Mouse (Mus musculus) embryonic fibroblast, embryonic 13.5 days (primary cell): Measurements from ENCODE around the gene Wdr54.

ENCODE experiments used
- CTCF ChIP-seq: IDR thresholded peaks from 2 replicates; pipeline ENCODE4 v1.5.1; 2011; ENCODE audit warnings: mild to moderate bottlenecking, control low read depth, low read length, moderate library complexity, borderline replicate concordance; ENCODE audit not compliant: insufficient read depth
- POLR2A ChIP-seq: IDR thresholded peaks from 2 replicates; pipeline ENCODE4 v1.6.1; 2011; ENCODE audit warnings: low read depth, mild to moderate bottlenecking, control low read depth, low read length, moderate library complexity

GRCm38 (mm10) chr6:83121863-83122710 lies 34.1 kb downstream of the Wdr54 start:
- TF ChIP-seq CTCF (no peak), POLR2A (no peak)
